ENCODE assay signal across 11 mouse cellular contexts in genomic region chr2:173950164-173950891, GRCm38 (mm10).
DNase-seq lines count a peak whose midpoint lies in the region; ATAC-seq lines count a peak whose summit lies in the region.
"Had no signal": no experiment of that assay in that cellular context is flagged by ENCODE, and none has a peak within 500 bp of the region (broad histone marks: within the 10 kb centered on the region; RNA-seq: fewer than 3 reads in every experiment).

No protein-coding gene starts in this region.

- H3K9me3 ChIP-seq in kidney, embryonic 15.5 days (replicated peaks) = no peaks in the 10 kb centered on the region

- no peak overlapping the region for H3K9ac ChIP-seq in kidney, embryonic 15.5 days

- no peak overlapping the region for H3K4me3 ChIP-seq in kidney, embryonic 15.5 days (replicated peaks)
- H3K4me3 ChIP-seq: erythroblast, embryonic 14.5 days; myocyte had no signal

- peak; percentile 49 for DNase-seq in heart, adult 11 months
- no peak for DNase-seq in heart, adult 9 months (ENCODE audit: low spot score in 2 of 2)
- no peak for DNase-seq in kidney, postnatal 36 days
- peak; percentile 1 for DNase-seq in testis, postnatal 14 days (ENCODE audit: low spot score)
- DNase-seq in testis, postnatal 10 days (ENCODE audit: low spot score) = no peak
- no peak for DNase-seq in cerebellum, adult 9-11 months
- no peak for DNase-seq in cerebellum, postnatal 36 days
- DNase-seq: cerebellum, postnatal 14 days had no signal

- H3K4me2 ChIP-seq in kidney, embryonic 15.5 days = peak overlapping the region; percentile 39

- no peak overlapping the region for H3K27ac ChIP-seq in kidney, embryonic 15.5 days

- no peaks in the 10 kb centered on the region for H3K27me3 ChIP-seq in kidney, embryonic 15.5 days

- no peaks in the 10 kb centered on the region for H3K36me3 ChIP-seq in kidney, embryonic 15.5 days

- WGBS in kidney, embryonic 15.5 days = 41% methylated on average over 10 of the region's 10 CpGs

- H3K4me1 ChIP-seq in kidney, embryonic 15.5 days = no peaks in the 10 kb centered on the region

- no peak for ATAC-seq in kidney, embryonic 15.5 days (replicated peaks; ENCODE audit: low FRiP score)

Comparison
In these comparisons a context has a peak if more than half of its experiments do, and no peak if none do; other contexts are left out.
1. DNase-seq: peak in heart, adult 11 months (single experiment) and testis, postnatal 14 days (single experiment); none in heart, adult 9 months (0 of 2), kidney, postnatal 36 days (0 of 2), testis, postnatal 10 days (single experiment), cerebellum, adult 9-11 months (single experiment) and cerebellum, postnatal 36 days (0 of 2).